Mouse (Mus musculus) adrenal gland, postnatal 4 days (tissue): ENCODE data around the gene Adam19. TPM values are rescaled to one million over a fixed set of nuclear protein-coding genes. Genes with fewer than 3 reads are reported as not detected.

Experiments used
- DNase-seq, 2 experiments: peaks; one replicate each; pipeline ENCODE4 v3.0.0; 2021 to 2022; ENCODE audit warnings: low spot score in 2 of 2, mixed read lengths in 2 of 2
- microRNA-seq: library from miRNA; unstranded; fragments of <30 nt; microRNA quantifications from one replicate; pipeline ENCODE4 v1.2.0, GENCODE M21; 2021
- total RNA-seq, 2 experiments: library from RNA; stranded (reverse); gene quantifications; 2 replicates each; pipeline ENCODE4 v1.2.3; 2021

Gene Adam19
- total RNA-seq, 2 experiments from 2014 or later, result 22.4 to 25.8 TPM

GRCm38 (mm10) chr11:46194175-46194574 is 138.4 kb downstream of the Adam19 start:
- DNase-seq, result no peak

Small RNAs within 50 kb of the gene (microRNA-seq; reads per million reads assigned to microRNA genes)
- gene Mir7239, result not detected
- gene Mir8100, result not detected

Other genes starting within 250 kb of the Adam19 start
- gene Clint1, start 203.9 kb upstream of the Adam19 start, total RNA-seq, result 10 to 100 TPM; 87.3 to 98.2 TPM
- 10 to 100 TPM; 10.0 to 12.4 TPM for gene Lsm11, start 111.1 kb upstream of the Adam19 start, total RNA-seq
- gene Thg1l, start 100.5 kb upstream of the Adam19 start, total RNA-seq, result 10 to 100 TPM; 21.2 to 21.3 TPM
- under 1 TPM; 0.34 to 0.67 TPM for gene Sox30, start 75.7 kb upstream of the Adam19 start, total RNA-seq
- gene Gm12166, start 3.7 kb upstream of the Adam19 start, total RNA-seq, result 1 to 10 TPM; 6.1 to 8.2 TPM
- under 1 TPM in 1 of 2 experiments, not detected in 1; 0.17 TPM for gene Nipal4, start 110.5 kb downstream of the Adam19 start, total RNA-seq
- not detected for gene Fndc9, start 179.5 kb downstream of the Adam19 start, total RNA-seq